Mouse (Mus musculus): ENCODE results near the gene Tcte2. TPM values are rescaled to one million over a fixed set of nuclear protein-coding genes. Genes with fewer than 3 reads are reported as not detected.

The Tcte2 gene
- total and polyA plus RNA-seq, 2 experiments from 2014 or later, result 9.8 to 18.7 TPM

- Histone ChIP-seq H3K27me3 (ENCODE audit: insufficient read depth, low read length) (no peaks in the 10 kb centered on the region), H3K9me3 (ENCODE audit: low read length) (no peaks in the 10 kb centered on the region), H3K4me3 (ENCODE audit: low read length) (no peak overlapping the region), H3K9ac (replicated peaks; ENCODE audit: low read length) (no peak overlapping the region), H3K4me1 (ENCODE audit: insufficient read depth, low read length) (no peaks in the 10 kb centered on the region), H3K27ac (no peak overlapping the region), H3K4me2 (ENCODE audit: low read depth, low read length) (no peak overlapping the region), H3K36me3 (ENCODE audit: insufficient read depth, low read length) (no peaks in the 10 kb centered on the region)
- WGBS, result 67% methylated on average over 6 of the region's 6 CpGs
- ATAC-seq (no peak), DNase-seq (ENCODE audit: low spot score) (no peak)
- TF ChIP-seq CTCF (IDR thresholded peaks at IDR 0.05; ENCODE audit: low read depth), result no peak
Observed at GRCm38 (mm10) chr17:13746330-13746729, 15.3 kb downstream of the Tcte2 start.

GRCm38 (mm10) chr17:13745373-13745772 is 16.3 kb downstream of the Tcte2 start:
- no peaks in the 10 kb centered on the region for H3K36me3 ChIP-seq (ENCODE audit: insufficient read depth, low read length)
- no peak overlapping the region for H3K9ac ChIP-seq (replicated peaks; ENCODE audit: low read length)
- H3K27me3 ChIP-seq (ENCODE audit: insufficient read depth, low read length), result no peaks in the 10 kb centered on the region
- no peak overlapping the region for H3K27ac ChIP-seq
- H3K4me3 ChIP-seq (ENCODE audit: low read length), result no peak overlapping the region
- no peak overlapping the region for H3K4me2 ChIP-seq (ENCODE audit: low read depth, low read length)
- no peak for TF ChIP-seq CTCF (IDR thresholded peaks at IDR 0.05; ENCODE audit: low read depth)
- no peaks in the 10 kb centered on the region for H3K9me3 ChIP-seq (ENCODE audit: low read length)
- H3K4me1 ChIP-seq (ENCODE audit: insufficient read depth, low read length), result no peaks in the 10 kb centered on the region
- ATAC-seq, result peak; percentile 81
- peak; percentile 35 for DNase-seq (ENCODE audit: low spot score)
- 42% methylated on average over 2 of the region's 2 CpGs for WGBS

DNA sequence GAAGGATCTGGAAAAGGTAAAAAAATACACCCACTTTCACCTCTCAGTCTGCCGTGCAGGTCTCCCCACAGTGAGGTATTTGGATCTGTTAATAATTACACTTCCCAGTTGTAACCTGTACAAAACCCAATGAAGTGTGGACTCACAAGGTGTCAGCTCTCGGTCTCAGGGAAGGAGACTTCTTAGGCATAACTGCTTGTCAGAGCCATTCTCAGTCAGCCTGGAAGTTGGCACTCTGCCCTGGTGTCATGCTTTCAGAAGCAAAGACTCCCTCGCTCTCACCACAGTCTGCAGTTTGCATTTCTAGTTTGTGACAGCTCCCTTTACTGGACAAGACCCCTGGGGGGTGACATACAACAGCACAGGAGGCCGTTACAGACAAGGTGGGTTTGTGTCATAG is 16.8 kb downstream of the Tcte2 start:
- no peaks in the 10 kb centered on the region for H3K4me1 ChIP-seq (ENCODE audit: insufficient read depth, low read length)
- DNase-seq (ENCODE audit: low spot score), result peak; percentile 76
- H3K9me3 ChIP-seq (ENCODE audit: low read length), result no peaks in the 10 kb centered on the region
- no peaks in the 10 kb centered on the region for H3K36me3 ChIP-seq (ENCODE audit: insufficient read depth, low read length)
- peak; percentile 30; the same call in 1 of the 2 replicates for ATAC-seq
- no peak overlapping the region for H3K4me3 ChIP-seq (ENCODE audit: low read length)
- WGBS, result 34% methylated on average over 4 of the region's 4 CpGs
- no peak for TF ChIP-seq CTCF (IDR thresholded peaks at IDR 0.05; ENCODE audit: low read depth)
- no peak overlapping the region for H3K4me2 ChIP-seq (ENCODE audit: low read depth, low read length)
- H3K27ac ChIP-seq, result no peak overlapping the region
- H3K9ac ChIP-seq (replicated peaks; ENCODE audit: low read length), result no peak overlapping the region
- no peaks in the 10 kb centered on the region for H3K27me3 ChIP-seq (ENCODE audit: insufficient read depth, low read length)

DNA sequence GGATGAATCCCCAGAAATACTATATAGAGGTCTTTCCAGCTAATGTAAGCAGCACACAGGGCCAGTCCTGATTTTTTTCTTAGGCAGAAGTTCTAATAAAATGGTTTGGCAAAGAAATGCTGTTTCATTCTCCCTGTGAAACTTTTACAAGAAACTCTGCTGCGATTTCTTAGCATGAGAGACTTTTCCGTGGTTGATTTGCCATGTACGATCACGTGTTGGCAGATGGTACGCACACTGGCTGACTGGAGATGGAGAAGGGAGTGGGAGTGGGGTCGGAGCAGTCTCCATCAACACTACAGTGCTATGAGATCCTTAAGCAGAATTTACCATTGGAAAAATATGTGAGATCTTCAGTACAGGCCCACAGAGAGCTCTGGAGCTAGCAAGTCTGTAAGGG is 17.4 kb downstream of the Tcte2 start:
- no peak overlapping the region for H3K4me2 ChIP-seq (ENCODE audit: low read depth, low read length)
- H3K4me1 ChIP-seq (ENCODE audit: insufficient read depth, low read length), result no peaks in the 10 kb centered on the region
- 61% methylated on average over 6 of the region's 6 CpGs for WGBS
- no peak for TF ChIP-seq CTCF (IDR thresholded peaks at IDR 0.05; ENCODE audit: low read depth)
- H3K36me3 ChIP-seq (ENCODE audit: insufficient read depth, low read length), result no peaks in the 10 kb centered on the region
- DNase-seq (ENCODE audit: low spot score) (no peak), ATAC-seq (no peak)
- no peak overlapping the region for H3K9ac ChIP-seq (replicated peaks; ENCODE audit: low read length)
- H3K27ac ChIP-seq, result no peak overlapping the region; the same call in 1 of the 2 replicates
- H3K4me3 ChIP-seq (ENCODE audit: low read length), result no peak overlapping the region
- H3K27me3 ChIP-seq (ENCODE audit: insufficient read depth, low read length), result no peaks in the 10 kb centered on the region
- H3K9me3 ChIP-seq (ENCODE audit: low read length), result no peaks in the 10 kb centered on the region

DNA sequence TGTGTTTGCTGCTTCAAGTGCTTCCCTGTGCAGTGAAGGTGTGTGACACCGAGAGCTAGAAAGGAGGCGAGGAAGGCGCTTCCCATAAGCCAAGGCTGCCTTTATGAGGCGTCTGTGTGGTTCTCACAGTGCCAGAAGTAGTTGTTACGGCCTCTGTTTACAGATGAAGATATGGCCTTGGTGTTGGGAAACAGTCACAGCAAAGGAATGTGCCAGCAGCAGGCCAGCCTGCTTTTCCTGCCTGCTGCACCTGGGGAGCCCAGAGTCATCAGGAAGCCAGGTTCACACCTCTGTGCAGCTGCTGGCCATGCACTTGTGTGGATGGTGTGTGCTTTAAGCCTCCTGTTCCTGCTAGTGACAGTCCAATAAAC is 17.9 kb downstream of the Tcte2 start:
- Histone ChIP-seq H3K27me3 (ENCODE audit: insufficient read depth, low read length) (no peaks in the 10 kb centered on the region), H3K9me3 (ENCODE audit: low read length) (no peaks in the 10 kb centered on the region), H3K4me2 (ENCODE audit: low read depth, low read length) (no peak overlapping the region), H3K36me3 (ENCODE audit: insufficient read depth, low read length) (no peaks in the 10 kb centered on the region), H3K4me3 (ENCODE audit: low read length) (no peak overlapping the region), H3K27ac (no peak overlapping the region; the same call in 1 of the 2 replicates), H3K4me1 (ENCODE audit: insufficient read depth, low read length) (no peaks in the 10 kb centered on the region), H3K9ac (replicated peaks; ENCODE audit: low read length) (no peak overlapping the region)
- 61% methylated on average over 5 of the region's 5 CpGs for WGBS
- ATAC-seq, result no peak
- no peak for TF ChIP-seq CTCF (IDR thresholded peaks at IDR 0.05; ENCODE audit: low read depth)
- no peak for DNase-seq (ENCODE audit: low spot score)

DNA sequence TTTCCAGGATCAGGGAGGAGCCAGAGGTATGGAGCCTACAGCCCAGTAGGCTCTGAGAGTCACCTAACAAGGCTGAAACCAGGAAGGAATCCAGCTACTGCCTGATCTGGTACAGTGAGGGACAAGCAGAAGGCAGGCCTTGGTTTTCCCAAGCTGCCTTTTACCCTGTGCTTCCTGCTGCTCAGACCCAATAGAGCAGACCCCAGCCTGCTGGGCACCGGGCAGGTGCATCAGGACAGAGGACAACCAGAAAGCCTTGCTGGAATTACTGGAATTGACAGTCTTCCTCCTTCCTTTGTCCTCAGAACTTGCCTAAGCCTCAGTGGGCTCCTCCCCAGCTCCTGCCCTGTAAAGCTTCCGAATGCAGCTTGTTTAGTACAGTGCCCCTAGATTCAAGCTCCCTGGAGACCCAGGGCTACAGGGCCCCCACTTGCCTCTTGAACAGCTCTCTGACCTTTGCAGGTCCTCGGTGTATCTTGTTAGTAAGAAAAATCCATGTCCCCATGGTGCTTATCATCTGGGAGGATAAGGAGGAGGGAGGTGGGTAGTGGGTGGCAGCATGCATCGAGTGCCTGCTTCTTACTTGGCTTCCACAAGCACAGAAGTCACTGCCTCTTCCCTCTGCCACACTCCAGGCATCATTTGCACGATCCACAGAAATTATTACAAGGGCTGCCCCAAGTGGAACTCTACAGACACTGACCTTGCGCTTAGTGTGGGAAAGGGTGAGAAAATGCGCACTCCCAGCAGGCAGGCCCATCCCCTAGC is 18.5 kb downstream of the Tcte2 start:
- no peaks in the 10 kb centered on the region for H3K9me3 ChIP-seq (ENCODE audit: low read length)
- ATAC-seq (no peak), DNase-seq (ENCODE audit: low spot score) (no peak)
- no peaks in the 10 kb centered on the region for H3K36me3 ChIP-seq (ENCODE audit: insufficient read depth, low read length)
- no peak for TF ChIP-seq CTCF (IDR thresholded peaks at IDR 0.05; ENCODE audit: low read depth)
- no peak overlapping the region for H3K27ac ChIP-seq
- no peaks in the 10 kb centered on the region for H3K4me1 ChIP-seq (ENCODE audit: insufficient read depth, low read length)
- H3K27me3 ChIP-seq (ENCODE audit: insufficient read depth, low read length), result no peaks in the 10 kb centered on the region
- 54% methylated on average over 7 of the region's 7 CpGs for WGBS
- no peak overlapping the region for H3K4me3 ChIP-seq (ENCODE audit: low read length)
- H3K9ac ChIP-seq (replicated peaks; ENCODE audit: low read length), result no peak overlapping the region
- no peak overlapping the region for H3K4me2 ChIP-seq (ENCODE audit: low read depth, low read length)

- H3K4me1 ChIP-seq (ENCODE audit: insufficient read depth, low read length), result no peaks in the 10 kb centered on the region
- H3K36me3 ChIP-seq (ENCODE audit: insufficient read depth, low read length), result no peaks in the 10 kb centered on the region
- ATAC-seq, result no peak
- no peak overlapping the region for H3K4me2 ChIP-seq (ENCODE audit: low read depth, low read length)
- DNase-seq (ENCODE audit: low spot score), result no peak
- WGBS, result 55% methylated on average over 2 of the region's 2 CpGs
- no peak overlapping the region for H3K4me3 ChIP-seq (ENCODE audit: low read length)
- no peaks in the 10 kb centered on the region for H3K27me3 ChIP-seq (ENCODE audit: insufficient read depth, low read length)
- H3K27ac ChIP-seq, result no peak overlapping the region
- no peaks in the 10 kb centered on the region for H3K9me3 ChIP-seq (ENCODE audit: low read length)
- no peak for TF ChIP-seq CTCF (IDR thresholded peaks at IDR 0.05; ENCODE audit: low read depth)
- H3K9ac ChIP-seq (replicated peaks; ENCODE audit: low read length), result no peak overlapping the region
Observed at GRCm38 (mm10) chr17:13742334-13742733, 19.3 kb downstream of the Tcte2 start.
